Mouse (Mus musculus): ENCODE data around the gene Mkks.
"Not testable (repeated sequence)": the region's sequence is repeated elsewhere in the genome, so short reads cannot be mapped to it uniquely, and the experiment has no call there.

The Mkks gene

DNA sequence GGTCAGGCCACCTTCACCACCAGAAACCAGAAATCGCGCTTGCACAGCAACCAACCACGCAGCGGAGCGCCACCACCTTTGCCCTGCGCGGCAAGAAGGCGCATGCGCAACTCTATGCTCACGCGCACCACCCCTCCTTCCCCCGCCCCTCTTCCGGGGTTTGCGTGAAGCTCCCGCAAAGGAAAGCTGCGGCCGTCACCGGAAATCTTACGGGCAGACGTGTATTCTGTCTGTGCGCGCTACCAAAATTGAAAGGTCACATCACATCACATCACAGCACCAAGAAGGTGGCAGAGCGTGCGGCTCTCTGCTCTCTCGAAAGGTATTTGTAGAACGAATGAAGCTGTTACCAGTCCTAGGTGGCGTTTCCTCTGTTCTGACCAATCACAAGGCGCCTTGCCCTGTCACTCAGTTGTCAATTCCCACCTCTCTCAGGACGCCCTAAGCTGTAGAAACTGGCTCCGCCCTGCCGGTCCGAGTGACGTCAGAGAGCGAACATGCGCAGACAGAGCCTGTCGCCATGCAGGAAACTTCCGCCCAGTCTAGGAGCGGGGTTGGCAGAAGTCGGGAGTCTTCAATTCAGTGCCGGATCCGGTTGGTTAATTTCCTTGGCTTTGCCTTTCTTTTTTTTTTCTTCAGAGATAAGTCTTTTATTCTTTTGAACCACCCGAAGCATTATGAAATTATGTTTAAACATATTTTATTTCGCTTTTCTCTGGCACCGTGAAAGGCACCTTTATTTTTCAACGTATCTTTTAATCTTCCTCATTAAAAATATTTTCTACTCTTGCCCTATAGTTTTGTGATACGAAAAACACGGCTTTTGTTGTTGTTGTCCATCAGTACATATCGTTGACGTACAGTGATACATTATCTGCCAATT is at the start of gene Mkks, which contains the start of the genes Slx4ip and AL731706.1:
Gene Mkks, minus strand, starts transcription at position 322 of the 883 bp plus-strand sequence.
Gene Slx4ip, plus strand, starts transcription at position 151 of the 883 bp plus-strand sequence.
Gene AL731706.1, minus strand, starts transcription at position 322 of the 883 bp plus-strand sequence.
- peak; percentile 100 for DNase-seq (ENCODE audit: low read depth, low spot score)

- DNase-seq (ENCODE audit: low read depth, low spot score) = peak; percentile 28
Observed at GRCm38 (mm10) chr2:136938249-136938648, 47.1 kb upstream of the Mkks start.

GRCm38 (mm10) chr2:136936391-136937288 is 45.5 kb upstream of the Mkks start:
- no peak for DNase-seq (ENCODE audit: low read depth, low spot score)

DNA sequence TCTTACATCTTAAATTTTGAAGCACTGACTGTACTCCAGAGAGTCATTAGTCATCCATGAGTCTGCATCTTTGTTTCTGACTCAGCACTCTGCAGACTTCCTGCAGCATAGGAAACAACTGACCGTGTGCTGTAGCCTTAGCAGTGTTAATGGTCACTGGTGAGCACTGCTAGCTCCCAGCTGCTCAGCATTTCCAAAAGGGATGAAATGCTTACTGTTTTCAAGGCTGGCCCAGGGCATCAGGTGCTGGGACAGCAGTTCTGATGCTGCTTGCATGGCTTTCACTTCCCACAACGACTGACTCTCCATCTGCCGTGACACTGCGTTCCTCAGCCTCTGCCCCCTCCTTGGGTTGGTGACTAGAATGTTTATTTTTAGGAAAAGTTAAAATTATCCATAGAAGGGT is 29.8 kb upstream of the Mkks start:
- peak; percentile 44 for DNase-seq (ENCODE audit: low read depth, low spot score)

GRCm38 (mm10) chr2:136920257-136920993 is 29.2 kb upstream of the Mkks start:
- no peak for DNase-seq (ENCODE audit: low read depth, low spot score)

DNA sequence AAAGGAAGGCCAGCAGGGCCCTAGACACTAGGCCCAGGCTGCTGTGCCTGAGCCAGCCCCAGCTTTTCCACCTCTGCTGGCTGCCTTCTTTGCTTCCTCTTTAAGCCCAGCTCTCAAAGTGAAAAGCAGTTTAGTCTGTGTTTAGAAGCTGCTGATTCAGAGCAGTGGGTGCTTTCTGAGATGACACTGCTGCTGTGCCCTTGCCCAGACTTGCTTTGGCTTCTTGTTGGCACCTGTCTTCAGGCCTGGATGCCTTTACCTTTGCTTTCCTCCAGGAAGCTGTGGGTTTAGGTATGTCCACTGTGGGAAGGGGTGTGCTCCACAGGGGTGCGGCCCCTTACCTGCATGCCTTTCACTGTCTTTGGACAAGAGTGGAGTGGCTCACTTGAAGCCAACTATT is 28.2 kb upstream of the Mkks start:
- no peak for DNase-seq (ENCODE audit: low read depth, low spot score)

DNA sequence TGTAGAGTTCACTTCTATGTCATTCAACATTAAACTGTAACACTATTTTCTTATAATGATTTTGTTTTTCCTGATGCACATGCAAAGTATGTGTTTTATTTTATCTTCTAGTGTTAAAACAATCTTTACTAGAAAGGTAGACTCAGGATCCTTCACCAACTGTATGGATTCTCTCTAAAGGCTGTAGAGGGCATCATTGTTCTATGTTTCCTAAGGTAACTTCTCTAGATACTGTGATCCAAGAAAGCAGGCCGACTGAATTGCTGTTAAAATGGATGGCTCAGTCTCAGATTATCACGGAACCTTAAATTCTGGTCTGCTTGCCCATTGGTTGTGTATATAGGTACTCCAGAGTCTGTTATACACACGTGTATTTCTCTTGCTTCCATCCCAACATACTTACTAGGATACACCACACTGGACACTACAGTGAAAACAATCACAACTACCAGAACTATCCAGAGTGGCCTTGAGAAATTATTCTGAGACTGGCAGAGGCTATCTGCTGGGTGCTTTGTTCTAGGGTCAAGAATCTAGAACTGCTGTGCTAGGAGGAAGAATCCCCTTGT is 23.2 kb upstream of the Mkks start:
- peak; percentile 41 for DNase-seq (ENCODE audit: low read depth, low spot score)

- DNase-seq (ENCODE audit: low read depth, low spot score) = no peak
Observed at GRCm38 (mm10) chr2:136913021-136913420, 21.8 kb upstream of the Mkks start.

DNA sequence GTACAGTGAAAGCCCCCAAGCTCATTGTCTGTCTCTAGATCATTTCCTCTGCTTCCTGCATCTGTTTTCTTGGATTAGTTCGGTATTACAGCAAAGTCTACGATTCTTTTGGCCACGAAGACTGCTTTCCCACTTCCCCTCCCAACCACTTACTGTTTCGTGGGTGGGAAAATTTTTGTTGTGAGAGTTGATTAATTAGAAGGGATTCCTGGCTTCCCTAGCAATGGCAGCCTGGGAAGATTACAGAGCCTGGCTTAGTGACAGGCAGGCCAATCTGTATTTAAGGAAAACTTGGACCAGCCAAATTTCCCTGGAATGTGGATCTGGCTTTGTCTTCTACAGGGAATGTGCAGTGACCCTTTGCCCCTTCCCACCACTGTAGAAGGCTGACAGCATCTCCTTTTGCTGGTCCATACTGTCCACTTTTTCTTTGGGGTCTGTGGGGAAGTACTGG is 20.8 kb upstream of the Mkks start:
- no peak for DNase-seq (ENCODE audit: low read depth, low spot score)

- DNase-seq (ENCODE audit: low read depth, low spot score) = no peak
Observed at GRCm38 (mm10) chr2:136909298-136909697, 18.1 kb upstream of the Mkks start.

- no peak for DNase-seq (ENCODE audit: low read depth, low spot score)
Observed at GRCm38 (mm10) chr2:136908596-136908995, 17.4 kb upstream of the Mkks start.

DNA sequence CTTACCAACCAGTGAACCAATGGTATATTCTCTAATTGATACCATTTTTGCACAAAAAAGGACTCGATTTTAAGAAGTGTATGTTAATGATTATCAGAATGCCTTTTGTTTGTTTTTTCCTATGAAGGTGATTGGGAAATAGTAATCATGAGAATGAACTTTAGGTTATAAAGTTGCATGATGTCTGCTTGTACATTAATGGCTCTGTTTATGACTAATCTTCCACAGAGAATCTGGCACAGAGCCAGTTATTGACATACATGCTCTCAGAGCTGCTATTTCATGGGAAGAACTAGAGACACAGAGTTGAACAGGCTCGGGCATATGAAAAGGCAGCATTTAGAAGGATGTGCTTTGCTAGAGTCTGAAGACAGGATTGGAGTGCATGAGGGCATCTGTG is 4.9 kb upstream of the Mkks start:
- no peak for DNase-seq (ENCODE audit: low read depth, low spot score)

- DNase-seq (ENCODE audit: low read depth, low spot score) = no peak
Observed at GRCm38 (mm10) chr2:136894494-136894893, 3.3 kb upstream of the Mkks start.

DNA sequence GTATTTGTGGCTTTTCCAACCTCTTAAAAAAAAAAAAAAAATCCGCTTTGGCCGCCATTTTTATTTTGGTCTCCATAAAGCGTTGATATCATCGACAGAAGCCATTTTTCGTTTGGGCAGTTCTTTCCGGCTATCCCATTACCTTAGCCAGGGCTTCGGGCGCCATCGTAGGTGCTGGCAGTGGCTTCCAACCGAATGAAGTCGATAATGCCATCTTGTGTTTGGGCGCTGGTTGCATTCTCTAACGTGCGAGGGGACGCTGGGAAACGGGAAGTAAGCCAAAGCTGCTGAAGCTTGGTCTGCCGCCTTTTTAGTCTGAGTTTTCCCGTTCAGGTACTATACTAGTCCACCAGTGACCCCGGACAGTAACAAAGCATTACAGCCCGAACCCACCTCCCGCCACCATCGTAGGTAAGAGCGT is 772 bp upstream of the Mkks start:
- DNase-seq (ENCODE audit: low read depth, low spot score) = peak; percentile 99

- not testable (repeated sequence) for DNase-seq (ENCODE audit: low read depth, low spot score)
Observed at GRCm38 (mm10) chr2:136890716-136891067, 497 bp downstream of the Mkks start.

GRCm38 (mm10) chr2:136886846-136887245 is 4.3 kb downstream of the Mkks start:
- peak; percentile 22 for DNase-seq (ENCODE audit: low read depth, low spot score)

DNA sequence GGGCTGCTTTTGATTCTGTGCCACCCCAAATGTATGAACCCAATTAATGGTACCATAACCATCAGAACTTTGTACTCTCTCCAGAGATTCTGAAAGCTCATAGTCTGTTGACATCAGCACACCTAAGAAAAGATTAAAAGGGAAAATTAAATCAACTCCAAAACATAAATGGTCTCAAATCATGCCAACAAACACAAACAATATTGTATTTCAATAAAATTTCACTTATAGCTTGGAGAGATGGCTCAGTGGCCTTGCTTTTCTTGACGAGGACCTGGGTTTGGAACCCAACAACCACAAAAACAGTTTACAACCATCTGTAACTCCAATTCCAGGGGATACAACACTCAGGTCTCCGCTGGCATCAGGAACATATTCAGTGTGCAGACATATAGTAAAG is 5.6 kb downstream of the Mkks start, which contains the start of gene AL731706.2:
Gene AL731706.2, minus strand, starts transcription at position 101 of the 400 bp plus-strand sequence.
- no peak for DNase-seq (ENCODE audit: low read depth, low spot score)

DNA sequence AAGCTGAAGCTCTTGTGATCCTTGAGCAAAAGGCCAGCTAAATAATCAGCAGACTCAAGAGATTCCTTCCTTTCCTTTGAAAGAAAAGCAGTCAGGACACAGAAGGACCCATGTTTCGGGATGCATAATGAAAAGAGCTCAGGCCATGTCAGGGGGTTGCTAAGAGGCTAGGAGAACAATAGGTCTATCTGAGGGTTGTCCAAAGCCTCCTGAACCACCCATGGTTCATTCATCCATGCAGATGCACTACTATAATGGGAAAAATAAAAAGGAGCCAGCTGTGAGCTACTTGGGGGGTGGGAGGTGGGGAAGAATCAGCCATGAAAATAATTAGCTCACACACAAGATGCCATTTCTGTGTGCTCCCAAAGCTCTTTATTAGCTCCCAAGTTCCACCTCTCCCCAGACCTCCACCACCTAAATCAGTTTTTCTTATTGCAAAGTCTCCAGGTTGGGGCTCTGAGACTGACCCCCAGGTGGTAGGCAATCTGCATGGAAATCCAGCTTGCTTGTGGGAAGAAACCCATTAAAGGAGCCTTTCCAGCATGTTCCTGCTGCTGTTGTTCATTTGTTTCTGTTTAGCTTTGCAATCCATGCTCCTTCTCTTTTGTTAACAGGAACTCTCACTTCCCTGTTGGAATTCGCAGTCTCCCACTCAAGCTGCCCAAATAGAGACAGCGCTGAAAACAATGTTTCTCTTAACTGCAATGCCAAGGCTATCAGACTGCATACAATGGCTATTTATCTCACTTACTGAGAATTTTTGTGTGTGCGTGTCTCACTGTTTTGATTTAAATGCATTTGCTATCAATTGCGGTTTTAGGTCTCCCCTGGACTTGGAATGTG is 36.4 kb downstream of the Mkks start:
- peak; percentile 8 for DNase-seq (ENCODE audit: low read depth, low spot score)

- DNase-seq (ENCODE audit: low read depth, low spot score) = no peak
Observed at GRCm38 (mm10) chr2:136850366-136850765, 40.8 kb downstream of the Mkks start.

GRCm38 (mm10) chr2:136837994-136838393 is 53.2 kb downstream of the Mkks start:
- DNase-seq (ENCODE audit: low read depth, low spot score) = no peak

Data from telencephalon, adult 2 months (tissue).